Mouse (Mus musculus) gastrocnemius, postnatal 36 days (tissue): ENCODE data around the gene Vwa3a. TPM values are rescaled to one million over a fixed set of nuclear protein-coding genes. Genes with fewer than 3 reads are reported as not detected.

Experiments used
- DNase-seq, 2 experiments: peaks; one replicate each; pipeline ENCODE4 v3.0.0; 2022
- intact Hi-C: fragments of 180-260 bp; cut with DNase I; formaldehyde crosslinking; loops from one replicate; pipeline ENCODE4 v1.15.1; 2025
- total RNA-seq, 2 experiments: library from RNA; stranded (reverse); gene quantifications; 2 replicates each; pipeline ENCODE4 v1.2.3; 2021

The Vwa3a gene
- total RNA-seq, 2 experiments from 2014 or later, result 0.26 to 1.7 TPM

GRCm38 (mm10) chr7:120834426-120834825 is 95.3 kb downstream of the Vwa3a start:
- intact Hi-C loops, result loop anchor here (10.0 kb wide), 2 partner anchors 200 to 940 kb away; partner anchors contain the start of genes Dcun1d3, Lyrm1 and Mettl9
- no peak for DNase-seq

- intact Hi-C loops, result loop anchor here (1.0 to 10.0 kb wide), 3 partner anchors 82 to 940 kb away; partner anchors contain the start of genes Dcun1d3, Lyrm1, Mettl9 and Polr3e
- DNase-seq, result peak; percentile 35 to 37
Measured at GRCm38 (mm10) chr7:120834863-120835372, 95.8 kb downstream of the Vwa3a start.

GRCm38 (mm10) chr7:120835449-120836359 is 96.6 kb downstream of the Vwa3a start:
- intact Hi-C loops, result loop anchor here (1.0 to 10.0 kb wide), 3 partner anchors 82 to 941 kb away; partner anchors contain the start of genes Dcun1d3, Lyrm1, Mettl9 and Polr3e

GRCm38 (mm10) chr7:120836361-120836760 is 97.2 kb downstream of the Vwa3a start:
- DNase-seq, result no peak
- intact Hi-C loops, result loop anchor here (10.0 kb wide), 2 partner anchors 198 to 942 kb away; partner anchors contain the start of genes Dcun1d3, Lyrm1 and Mettl9

More at GRCm38 (mm10) chr7:120835449-120836359, 96.6 kb downstream of the Vwa3a start:
- peak; percentile 87 to 95 for DNase-seq

GRCm38 (mm10) chr7:120838436-120839160 is 99.5 kb downstream of the Vwa3a start:
- DNase-seq, result peak; percentile 31 to 54
- intact Hi-C loops, result loop anchor here (10.0 kb wide), 2 partner anchors 196 to 944 kb away; partner anchors contain the start of genes Dcun1d3, Lyrm1 and Mettl9

GRCm38 (mm10) chr7:120839786-120840185 is 100.7 kb downstream of the Vwa3a start:
- intact Hi-C loops, result loop anchor here (5.0 to 10.0 kb wide), 3 partner anchors 58 to 945 kb away; partner anchors contain the start of genes Dcun1d3, Lyrm1 and Mettl9
- no peak for DNase-seq

- DNase-seq, result peak; percentile 83 to 87
- intact Hi-C loops, result loop anchor here (5.0 kb wide), 1 partner anchor 55 kb away; no protein-coding TSS in a partner anchor
Measured at GRCm38 (mm10) chr7:120842345-120843036, 103.4 kb downstream of the Vwa3a start, which contains the start of gene Eef2k. Eef2k (plus strand) TSS chr7:120842831.

GRCm38 (mm10) chr7:120843037-120843621 is 104.0 kb downstream of the Vwa3a start:
- intact Hi-C loops, result loop anchor here (5.0 kb wide), 1 partner anchor 54 kb away; no protein-coding TSS in a partner anchor
- DNase-seq, result peak; percentile 78 to 85

- DNase-seq, result no peak
- intact Hi-C loops, result loop anchor here (5.0 kb wide), 1 partner anchor 53 kb away; no protein-coding TSS in a partner anchor
Measured at GRCm38 (mm10) chr7:120843852-120844435, 104.8 kb downstream of the Vwa3a start.

- intact Hi-C loops, result loop anchor here (5.0 kb wide), 2 partner anchors 38 to 53 kb away; no protein-coding TSS in a partner anchor
- DNase-seq, result no peak
Measured at GRCm38 (mm10) chr7:120844689-120845088, 105.6 kb downstream of the Vwa3a start.

- intact Hi-C loops, result loop anchor here (5.0 kb wide), 1 partner anchor 33 kb away; no protein-coding TSS in a partner anchor
- no peak for DNase-seq
Measured at GRCm38 (mm10) chr7:120848831-120849512, 109.9 kb downstream of the Vwa3a start.

GRCm38 (mm10) chr7:120850165-120850564 is 111.0 kb downstream of the Vwa3a start:
- intact Hi-C loops, result no loop called here
- no peak for DNase-seq

Other genes with a start within 250 kb of the Vwa3a start
- 100 to 1,000 TPM; 505 to 521 TPM for gene Uqcrc2, start 104.1 kb upstream of the Vwa3a start, total RNA-seq
- not detected for gene Pdzd9, start 69.0 kb upstream of the Vwa3a start, total RNA-seq
- 10 to 100 TPM; 16.4 to 16.7 TPM for gene Mosmo, start 61.7 kb upstream of the Vwa3a start, total RNA-seq
- gene Gm5737, start 73.0 kb downstream of the Vwa3a start, total RNA-seq, result under 1 TPM; 0.32 to 0.61 TPM
- gene Eef2k, start 103.5 kb downstream of the Vwa3a start, total RNA-seq, result 10 to 100 TPM; 55.7 to 60.3 TPM
- 10 to 100 TPM; 10.7 to 11.4 TPM for gene Polr3e, start 178.4 kb downstream of the Vwa3a start, total RNA-seq
- 1 to 10 TPM; 2.8 to 3.0 TPM for gene Cdr2, start 243.0 kb downstream of the Vwa3a start, total RNA-seq
- not detected for gene Mfsd13b, start 243.2 kb downstream of the Vwa3a start, total RNA-seq